Mouse (Mus musculus) limb, embryonic 14.5 days (tissue): ENCODE data around the gene Grtp1. TPM values are rescaled to one million over a fixed set of nuclear protein-coding genes. Genes with fewer than 3 reads are reported as not detected.

Experiments used
- ATAC-seq: fragments of 200-750 bp; cut with Nextera tagmentation; 2 replicates; pipeline ENCODE4 v1.8.0; 2017; ENCODE audit warnings: low read depth, moderate number of reproducible peaks, moderate TSS enrichment; ENCODE audit not compliant: low FRiP score
- DNase-seq: peaks from one replicate; pipeline ENCODE4 v3.0.0-alpha.2; 2015; ENCODE audit warnings: low spot score
- H3K27ac ChIP-seq: fragments of 300-500 bp; sonication (generic); replicated peaks from 2 replicates; pipeline ENCODE4 v1.5.1; 2014; ENCODE audit warnings: low read depth, mild to moderate bottlenecking, low read length, moderate library complexity, mixed read lengths
- H3K27me3 ChIP-seq: fragments of 300-500 bp; sonication (generic); 2 replicates; pipeline ENCODE4 v1.6.1; 2014; ENCODE audit warnings: low read length, mixed read lengths; ENCODE audit not compliant: control insufficient read depth, insufficient read depth
- H3K36me3 ChIP-seq: fragments of 300-500 bp; sonication (generic); 2 replicates; pipeline ENCODE4 v1.6.1; 2014; ENCODE audit warnings: mild to moderate bottlenecking, low read length, moderate library complexity, mixed read lengths; ENCODE audit not compliant: control insufficient read depth, insufficient read depth
- H3K4me1 ChIP-seq: fragments of 300-500 bp; sonication (generic); 2 replicates; pipeline ENCODE4 v1.6.1; 2014; ENCODE audit warnings: antibody characterized with exemption, low read length, mixed read lengths; ENCODE audit not compliant: control insufficient read depth, insufficient read depth
- H3K4me2 ChIP-seq: fragments of 300-500 bp; sonication (generic); replicated peaks from 2 replicates; pipeline ENCODE4 v1.6.1; 2014; ENCODE audit warnings: low read depth, mild to moderate bottlenecking, low read length, moderate library complexity; ENCODE audit not compliant: severe bottlenecking
- H3K4me3 ChIP-seq: fragments of 300-500 bp; sonication (generic); replicated peaks from 2 replicates; pipeline ENCODE4 v1.5.1; 2014; ENCODE audit warnings: low read length
- H3K9ac ChIP-seq: fragments of 300-500 bp; sonication (generic); 2 replicates; pipeline ENCODE4 v1.6.1; 2014; ENCODE audit warnings: mild to moderate bottlenecking, low read depth, low read length, moderate library complexity; ENCODE audit not compliant: severe bottlenecking
- H3K9me3 ChIP-seq: fragments of 300-500 bp; sonication (generic); 2 replicates; pipeline ENCODE4 v1.6.1; 2016; ENCODE audit warnings: low read length; ENCODE audit not compliant: control insufficient read depth
- POLR2A ChIP-seq: fragments of 200-500 bp; IDR thresholded peaks from 2 replicates; pipeline ENCODE4 v1.8.0; 2012; ENCODE audit warnings: inconsistent platforms, mild to moderate bottlenecking, moderate library complexity, borderline replicate concordance; ENCODE audit not compliant: insufficient read depth, insufficient read length; ENCODE audit errors: extremely low read depth
- whole genome bisulfite sequencing: fragments of 180-500 bp; shearing (Covaris S2); extraction: QIAGEN DNeasy Blood & Tissue Kit; methylation state at CpG from one replicate; pipeline ENCODE4 v1.1.7; 2014; 5-methylcytosine and 5-hydroxymethylcytosine counted together
- microRNA counts: library from miRNA; unstranded; fragments of <30 nt; microRNA quantifications from one replicate; lab custom pipeline; 2016
- microRNA-seq: library from miRNA; unstranded; fragments of <30 nt; microRNA quantifications from one replicate; pipeline ENCODE4, GENCODE M21; 2016
- polyA plus RNA-seq, 2 experiments: library from polyadenylated mRNA; depleted of rRNA in 1 of 2; stranded (reverse) in 1 of 2; unstranded in 1 of 2; fragments of >200 nt; fragmentation: Nextera tagmentation in 1 of 2; extraction: Ambion mirVana in 1 of 2; gene quantifications; 2 replicates each; pipeline versions ENCODE4 v1.2.1 to v1.2.3; 2012 to 2014

Grtp1 gene
- polyA plus RNA-seq, 2 experiments, result 9.5 to 15.7 TPM

GRCm38 (mm10) chr8:13124897-13125296, 75.5 kb downstream of the Grtp1 start:
- Histone ChIP-seq H3K9me3 (no peaks in the 10 kb centered on the region), H3K36me3 (peaks cover 89% of the 10 kb centered on the region), H3K4me2 (no peak overlapping the region), H3K4me1 (no peaks in the 10 kb centered on the region), H3K4me3 (no peak overlapping the region), H3K27ac (no peak overlapping the region), H3K27me3 (no peaks in the 10 kb centered on the region), H3K9ac (no peak overlapping the region)
- ATAC-seq (no peak), DNase-seq (no peak)
- no peak for TF ChIP-seq POLR2A
- WGBS, result 92% methylated on average over 8 of the region's 8 CpGs

DNA sequence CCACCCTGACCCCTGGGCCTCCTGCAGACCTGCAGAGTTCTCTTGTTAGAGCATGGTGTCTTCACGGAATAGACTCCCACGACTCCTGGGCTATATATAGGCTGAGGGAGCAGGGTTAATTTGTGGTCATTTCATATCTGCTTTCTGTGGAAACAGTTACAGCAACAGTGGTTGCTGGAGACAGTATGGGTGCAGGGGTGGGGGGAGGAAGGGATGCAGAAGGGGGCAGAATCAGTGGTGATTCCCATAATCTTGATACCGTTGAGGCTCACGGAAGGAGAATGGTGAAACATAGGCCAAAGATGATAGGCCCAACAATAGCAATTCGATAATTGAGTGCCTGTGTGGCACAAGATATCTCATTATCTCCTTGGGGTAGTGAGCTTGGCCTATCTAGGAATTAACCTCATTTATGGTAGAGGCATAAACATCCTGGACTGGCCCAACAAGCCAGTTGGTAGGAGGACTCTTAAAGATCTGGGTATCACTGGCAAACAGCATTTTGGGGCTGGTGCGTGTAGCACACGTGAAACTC, 77.5 kb downstream of the Grtp1 start:
- H3K4me2 ChIP-seq, result no peak overlapping the region
- no peak overlapping the region for H3K9ac ChIP-seq
- H3K36me3 ChIP-seq, result peaks cover 85% of the 10 kb centered on the region
- H3K9me3 ChIP-seq, result no peaks in the 10 kb centered on the region
- H3K27ac ChIP-seq, result no peak overlapping the region
- WGBS, result 91% methylated on average over 7 of the region's 7 CpGs
- ATAC-seq (no peak), DNase-seq (no peak)
- H3K4me1 ChIP-seq, result no peaks in the 10 kb centered on the region
- TF ChIP-seq POLR2A, result no peak
- no peak overlapping the region for H3K4me3 ChIP-seq
- no peaks in the 10 kb centered on the region for H3K27me3 ChIP-seq

MicroRNAs within 50 kb of the gene (microRNA counts, 519-probe panel; counts per million panel counts)
- microRNA mmu-miR-1968 (lab: Ali Mortazavi, UCI), result 2,217 counts per million, percentile 36 among the panel's probes with 10 or more counts

Small RNA genes lying within 50 kb of the gene (microRNA-seq; reads per million reads assigned to microRNA genes)
- gene Mir1968 (3.9 reads per million, percentile 10 among the genes with 10 or more reads in this experiment), gene Mir7065 (not detected)

Other genes with a start within 250 kb of the Grtp1 start
- gene F7, start 174.6 kb downstream of the Grtp1 start, polyA plus RNA-seq (2012; rRNA removed), result 0.08 and 0.10 TPM in 2 replicates
- not detected in 2 replicates for gene F7, start 174.6 kb downstream of the Grtp1 start, polyA plus RNA-seq (2014; fragmentation: Nextera tagmentation; extraction: Ambion mirVana)
- gene F10, start 163.3 kb downstream of the Grtp1 start, polyA plus RNA-seq (2012; rRNA removed), result 0.19 and 0.28 TPM in 2 replicates
- gene F10, start 163.3 kb downstream of the Grtp1 start, polyA plus RNA-seq (2014; fragmentation: Nextera tagmentation; extraction: Ambion mirVana), result 0.22 and 0.26 TPM in 2 replicates
- 0.04 and 0.06 TPM in 2 replicates for gene Proz, start 139.7 kb downstream of the Grtp1 start, polyA plus RNA-seq (2012; rRNA removed)
- gene Proz, start 139.7 kb downstream of the Grtp1 start, polyA plus RNA-seq (2014; fragmentation: Nextera tagmentation; extraction: Ambion mirVana), result 0.18 and 0.39 TPM in 2 replicates
- 35.9 and 40.7 TPM in 2 replicates for gene Pcid2, start 95.2 kb downstream of the Grtp1 start, polyA plus RNA-seq (2012; rRNA removed)
- 34.8 and 39.2 TPM in 2 replicates for gene Pcid2, start 95.2 kb downstream of the Grtp1 start, polyA plus RNA-seq (2014; fragmentation: Nextera tagmentation; extraction: Ambion mirVana)
- gene Cul4a, start 95.0 kb downstream of the Grtp1 start, polyA plus RNA-seq (2012; rRNA removed), result 81.6 and 83.7 TPM in 2 replicates
- gene Cul4a, start 95.0 kb downstream of the Grtp1 start, polyA plus RNA-seq (2014; fragmentation: Nextera tagmentation; extraction: Ambion mirVana), result 110 and 115 TPM in 2 replicates
- gene Lamp1, start 41.5 kb downstream of the Grtp1 start, polyA plus RNA-seq (2012; rRNA removed), result 300 and 327 TPM in 2 replicates
- gene Lamp1, start 41.5 kb downstream of the Grtp1 start, polyA plus RNA-seq (2014; fragmentation: Nextera tagmentation; extraction: Ambion mirVana), result 335 and 337 TPM in 2 replicates
- 3.2 and 4.1 TPM in 2 replicates for gene Adprhl1, start 53.5 kb upstream of the Grtp1 start, polyA plus RNA-seq (2012; rRNA removed)
- gene Adprhl1, start 53.5 kb upstream of the Grtp1 start, polyA plus RNA-seq (2014; fragmentation: Nextera tagmentation; extraction: Ambion mirVana), result 4.3 and 5.0 TPM in 2 replicates
- 32.5 and 35.6 TPM in 2 replicates for gene Dcun1d2, start 87.5 kb upstream of the Grtp1 start, polyA plus RNA-seq (2012; rRNA removed)
- 30.5 and 32.6 TPM in 2 replicates for gene Dcun1d2, start 87.5 kb upstream of the Grtp1 start, polyA plus RNA-seq (2014; fragmentation: Nextera tagmentation; extraction: Ambion mirVana)
- gene Tmco3, start 87.6 kb upstream of the Grtp1 start, polyA plus RNA-seq (2012; rRNA removed), result 39.4 and 43.6 TPM in 2 replicates
- gene Tmco3, start 87.6 kb upstream of the Grtp1 start, polyA plus RNA-seq (2014; fragmentation: Nextera tagmentation; extraction: Ambion mirVana), result 47.0 and 50.6 TPM in 2 replicates
- 225 and 230 TPM in 2 replicates for gene Tfdp1, start 138.1 kb upstream of the Grtp1 start, polyA plus RNA-seq (2012; rRNA removed)
- 162 TPM in 2 replicates for gene Tfdp1, start 138.1 kb upstream of the Grtp1 start, polyA plus RNA-seq (2014; fragmentation: Nextera tagmentation; extraction: Ambion mirVana)
- not detected in 2 replicates for gene Atp4b, start 196.2 kb upstream of the Grtp1 start, polyA plus RNA-seq (2012; rRNA removed)
- gene Atp4b, start 196.2 kb upstream of the Grtp1 start, polyA plus RNA-seq (2014; fragmentation: Nextera tagmentation; extraction: Ambion mirVana), result not detected in 2 replicates
- 0.06 TPM in 2 replicates for gene Grk1, start 204.5 kb upstream of the Grtp1 start, polyA plus RNA-seq (2012; rRNA removed)
- 0.03 TPM in 1 of 2 replicates, not detected in the other for gene Grk1, start 204.5 kb upstream of the Grtp1 start, polyA plus RNA-seq (2014; fragmentation: Nextera tagmentation; extraction: Ambion mirVana)
- 0.31 and 0.74 TPM in 2 replicates for gene Tmem255b, start 234.6 kb upstream of the Grtp1 start, polyA plus RNA-seq (2012; rRNA removed)
- 0.70 and 0.86 TPM in 2 replicates for gene Tmem255b, start 234.6 kb upstream of the Grtp1 start, polyA plus RNA-seq (2014; fragmentation: Nextera tagmentation; extraction: Ambion mirVana)